Mouse (Mus musculus) skeletal muscle tissue, postnatal 0 days (tissue): Measurements from ENCODE around the gene Pm20d1. TPM values are rescaled to one million over a fixed set of nuclear protein-coding genes. Genes with fewer than 3 reads are reported as not detected.

Experiments used
- polyA plus RNA-seq: library from polyadenylated mRNA; unstranded; fragments of >200 nt; fragmentation: Nextera tagmentation; extraction: Ambion mirVana; gene quantifications from 2 replicates; pipeline ENCODE4 v1.2.1, GENCODE M21; 2015

The Pm20d1 gene
- polyA plus RNA-seq: 1.0 and 1.1 TPM in 2 replicates

GRCm38 (mm10) chr1:131797202-131797909, at the start of gene Pm20d1:
Gene Pm20d1, plus strand, starts transcription at chr1:131797381.

GRCm38 (mm10) chr1:131827207-131827786, 30.1 kb downstream of the Pm20d1 start, which contains the start of gene Slc41a1:
Gene Slc41a1, plus strand, starts transcription at chr1:131827493.

GRCm38 (mm10) chr1:131867093-131867945, 70.1 kb downstream of the Pm20d1 start, which contains the start of gene Rab29:
Gene Rab29, plus strand, starts transcription at chr1:131867224.

Other genes with a start within 250 kb of the Pm20d1 start
- 0.04 and 0.06 TPM in 2 replicates for gene Avpr1b, start 198.1 kb upstream of the Pm20d1 start, polyA plus RNA-seq
- gene Ctse, start 159.1 kb upstream of the Pm20d1 start, polyA plus RNA-seq: 0.23 and 0.43 TPM in 2 replicates
- gene Rab7b, start 108.7 kb upstream of the Pm20d1 start, polyA plus RNA-seq: 8.0 and 13.2 TPM in 2 replicates
- 0.09 TPM in 1 of 2 replicates, not detected in the other for gene Slc26a9, start 53.4 kb upstream of the Pm20d1 start, polyA plus RNA-seq
- 38.7 and 39.5 TPM in 2 replicates for gene Slc41a1, start 30.1 kb downstream of the Pm20d1 start, polyA plus RNA-seq
- 18.7 and 20.5 TPM in 2 replicates for gene Rab29, start 69.8 kb downstream of the Pm20d1 start, polyA plus RNA-seq
- 29.2 and 32.5 TPM in 2 replicates for gene Nucks1, start 113.2 kb downstream of the Pm20d1 start, polyA plus RNA-seq
- gene Slc45a3, start 165.6 kb downstream of the Pm20d1 start, polyA plus RNA-seq: 5.3 and 7.4 TPM in 2 replicates
- 12.2 and 14.6 TPM in 2 replicates for gene Elk4, start 210.2 kb downstream of the Pm20d1 start, polyA plus RNA-seq